Mouse (Mus musculus) left cerebral cortex, adult 2 months (tissue): ENCODE data around the gene Camk1d. TPM values are rescaled to one million over a fixed set of nuclear protein-coding genes. Genes with fewer than 3 reads are reported as not detected.

Experiments
- DNase-seq, 2 experiments: peaks; one replicate each; pipeline ENCODE4 v3.0.0; 2021 to 2022; ENCODE audit warnings: low spot score in 2 of 2, mixed read lengths in 1 of 2; ENCODE audit errors: extremely low spot score in 1 of 2
- H3K27ac ChIP-seq: fragments of 200-600 bp; 2 replicates; pipeline ENCODE4 v1.8.1; 2022
- H3K4me3 ChIP-seq: fragments of 200-600 bp; 2 replicates; pipeline ENCODE4 v1.8.1; 2022
- CTCF ChIP-seq: fragments of 200-600 bp; IDR thresholded peaks from 2 replicates; pipeline ENCODE4 v1.8.1; 2022; ENCODE audit warnings: antibody characterized with exemption, mild to moderate bottlenecking, moderate library complexity
- intact Hi-C: fragments of 180-260 bp; cut with DNase I; formaldehyde crosslinking; loops from one replicate; pipeline ENCODE4 v1.15.1; 2025
- long read RNA-seq, 2 experiments: library from polyadenylated mRNA; stranded (forward); transcript quantifications; one replicate each; pipeline ENCODE4 v2.0.0; 2021; ENCODE audit warnings: borderline mapping rate in 2 of 2
- total RNA-seq, 2 experiments: library from RNA; stranded (reverse); gene quantifications; 2 replicates each; pipeline ENCODE4 v1.2.3; 2021

Camk1d gene
- 100 to 1,000 TPM; 129 to 132 TPM for total RNA-seq
- long read RNA-seq, experiment 1, full-length matches to known transcripts = 24 of 62 reads
- long read RNA-seq, experiment 1, partial matches to known transcripts = 8 of 62 reads
- long read RNA-seq, experiment 1, other reads (novel, unspliced or antisense) = 30 of 62 reads
- long read RNA-seq, experiment 2, full-length matches to known transcripts = 10 of 32 reads
- long read RNA-seq, experiment 2, partial matches to known transcripts = 2 of 32 reads
- long read RNA-seq, experiment 2, other reads (novel, unspliced or antisense) = 20 of 32 reads

GRCm38 (mm10) chr2:5714211-5715053 lies at the start of gene Camk1d:
Camk1d (minus strand) TSS chr2:5714515.
- DNase-seq = peak; percentile 81 to 86
- Histone ChIP-seq H3K4me3 (peak within 1 kb of the TSS; percentile 93), H3K27ac (peak within 1 kb of the TSS; percentile 98)
- TF ChIP-seq CTCF = peak; percentile 60
- intact Hi-C loops = loop anchor here (2.0 kb wide), 3 partner anchors 56 to 262 kb away; no protein-coding TSS in a partner anchor

- intact Hi-C loops = no loop called here
- H3K27ac ChIP-seq = no peak overlapping the region
- no peak; the same call in 1 of the 2 replicates for TF ChIP-seq CTCF
- H3K4me3 ChIP-seq = no peak overlapping the region
- DNase-seq = no peak
Observed at GRCm38 (mm10) chr2:5762031-5762430, 47.7 kb upstream of the Camk1d start.

- DNase-seq = no peak
- Histone ChIP-seq H3K4me3 (no peak overlapping the region), H3K27ac (no peak overlapping the region)
- intact Hi-C loops = no loop called here
- TF ChIP-seq CTCF = no peak
Observed at GRCm38 (mm10) chr2:5760479-5761008, 46.2 kb upstream of the Camk1d start.

GRCm38 (mm10) chr2:5758569-5758968 lies 44.3 kb upstream of the Camk1d start:
- no peak overlapping the region for H3K27ac ChIP-seq
- no peak overlapping the region for H3K4me3 ChIP-seq
- intact Hi-C loops = no loop called here
- no peak for DNase-seq
- TF ChIP-seq CTCF = no peak; the same call in 1 of the 2 replicates

GRCm38 (mm10) chr2:5750872-5751271 lies 36.6 kb upstream of the Camk1d start:
- TF ChIP-seq CTCF = no peak
- intact Hi-C loops = no loop called here
- H3K27ac ChIP-seq = no peak overlapping the region
- no peak overlapping the region for H3K4me3 ChIP-seq
- DNase-seq = no peak

GRCm38 (mm10) chr2:5749210-5749609 lies 34.9 kb upstream of the Camk1d start:
- H3K27ac ChIP-seq = no peak overlapping the region
- H3K4me3 ChIP-seq = no peak overlapping the region
- intact Hi-C loops = no loop called here
- no peak for TF ChIP-seq CTCF
- DNase-seq = no peak

GRCm38 (mm10) chr2:5747545-5748043 lies 33.3 kb upstream of the Camk1d start:
- intact Hi-C loops = no loop called here
- TF ChIP-seq CTCF = no peak
- H3K4me3 ChIP-seq = no peak overlapping the region
- no peak overlapping the region for H3K27ac ChIP-seq
- no peak for DNase-seq

- no peak for TF ChIP-seq CTCF
Observed at GRCm38 (mm10) chr2:5746529-5746928, 32.2 kb upstream of the Camk1d start.

GRCm38 (mm10) chr2:5743886-5744285 lies 29.6 kb upstream of the Camk1d start:
- no peak for DNase-seq
- no peak overlapping the region for H3K4me3 ChIP-seq
- no peak for TF ChIP-seq CTCF
- intact Hi-C loops = no loop called here
- no peak overlapping the region for H3K27ac ChIP-seq

More at GRCm38 (mm10) chr2:5746529-5746928, 32.2 kb upstream of the Camk1d start:
- no peak for DNase-seq
- Histone ChIP-seq H3K4me3 (no peak overlapping the region), H3K27ac (no peak overlapping the region)
- intact Hi-C loops = no loop called here

- H3K27ac ChIP-seq = no peak overlapping the region
- no peak for TF ChIP-seq CTCF
- no peak overlapping the region for H3K4me3 ChIP-seq
- DNase-seq = no peak
- intact Hi-C loops = no loop called here
Observed at GRCm38 (mm10) chr2:5740913-5741312, 26.6 kb upstream of the Camk1d start.

GRCm38 (mm10) chr2:5735881-5736280 lies 21.6 kb upstream of the Camk1d start:
- DNase-seq = no peak
- Histone ChIP-seq H3K4me3 (no peak overlapping the region), H3K27ac (no peak overlapping the region)
- TF ChIP-seq CTCF = no peak
- intact Hi-C loops = no loop called here
